Mouse (Mus musculus) heart, postnatal 4 days (tissue): ENCODE data around the gene Vps26c. TPM values are rescaled to one million over a fixed set of nuclear protein-coding genes. Genes with fewer than 3 reads are reported as not detected.
A peak's percentile ranks its signal among the peaks of the same experiment; 100 is the strongest.
"Not testable (repeated sequence)": the region's sequence is repeated elsewhere in the genome, so short reads cannot be mapped to it uniquely, and the experiment has no call there.

Source experiments
- DNase-seq: peaks from one replicate; pipeline ENCODE4 v3.0.0; 2021
- total RNA-seq, 2 experiments: library from RNA; stranded (reverse); gene quantifications; 2 replicates each; pipeline ENCODE4 v1.2.3; 2021

Gene Vps26c
- total RNA-seq, 2 experiments from 2014 or later = 28.7 to 29.8 TPM

GRCm38 (mm10) chr16:94487341-94487740 is 39.3 kb downstream of the Vps26c start:
- DNase-seq = no peak

- no peak for DNase-seq
Measured at GRCm38 (mm10) chr16:94484752-94485535, 41.7 kb downstream of the Vps26c start.

GRCm38 (mm10) chr16:94473086-94473822 is 53.4 kb downstream of the Vps26c start:
- peak; percentile 66 for DNase-seq

- peak; percentile 78 for DNase-seq
Measured at GRCm38 (mm10) chr16:94472515-94472951, 54.1 kb downstream of the Vps26c start.

DNA sequence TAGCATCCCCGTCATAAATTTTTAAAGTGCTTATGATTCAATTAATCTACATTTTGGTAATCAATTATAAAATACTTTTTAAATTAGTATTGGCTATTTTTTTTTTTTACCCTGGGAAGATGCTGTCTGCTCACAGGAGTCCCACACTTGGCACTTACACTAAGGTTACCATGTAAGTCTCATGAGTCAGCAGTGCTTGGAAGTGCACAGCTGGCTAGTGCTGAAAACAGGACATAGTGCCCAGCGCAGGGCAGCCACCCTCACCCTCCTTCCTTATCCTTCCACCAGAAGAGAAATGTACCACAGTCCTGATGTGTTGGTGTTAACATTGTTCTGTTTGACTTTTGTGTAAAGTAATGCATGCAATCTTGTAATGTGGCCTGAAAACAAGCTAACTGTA is 58.2 kb downstream of the Vps26c start:
- DNase-seq = no peak

- peak; percentile 50 for DNase-seq
Measured at GRCm38 (mm10) chr16:94467337-94468055, 59.1 kb downstream of the Vps26c start.

DNA sequence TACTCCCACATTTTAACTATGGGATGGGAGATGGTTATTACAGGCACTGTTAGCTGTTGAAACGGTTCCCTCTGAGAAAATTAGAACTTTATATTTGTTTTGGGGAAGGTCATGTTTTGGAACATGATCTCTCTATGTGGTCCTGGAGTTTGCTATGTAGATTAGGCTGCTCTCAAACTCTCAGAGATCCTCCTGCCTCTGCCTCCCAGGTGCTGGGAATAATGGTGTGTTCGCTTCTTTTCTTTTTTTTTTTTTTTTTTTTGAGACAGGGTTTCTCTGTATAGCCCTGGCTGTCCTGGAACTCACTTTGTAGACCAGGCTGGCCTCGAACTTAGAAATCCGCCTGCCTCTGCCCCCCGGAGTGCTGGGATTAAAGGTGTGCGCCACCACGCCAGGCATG is 60.3 kb downstream of the Vps26c start:
- not testable (repeated sequence) for DNase-seq

DNA sequence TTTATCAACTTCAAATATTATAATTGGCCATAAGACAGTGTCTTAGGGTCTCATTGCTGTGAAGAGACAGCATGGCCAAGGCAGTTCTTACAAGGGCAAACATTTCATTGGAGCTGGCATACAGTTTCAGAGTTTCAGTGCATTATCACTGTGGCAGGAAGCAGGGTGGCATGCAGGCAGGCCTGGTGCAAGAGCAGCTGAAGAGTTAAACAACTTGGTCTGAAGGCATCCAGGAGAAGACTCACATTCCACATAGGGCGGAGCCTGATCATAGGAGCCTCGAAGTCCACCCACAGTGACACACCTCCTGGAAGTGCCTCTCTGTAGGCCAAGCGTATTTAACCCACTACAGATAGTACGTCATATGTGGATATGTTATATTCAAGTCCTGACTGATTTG is 60.7 kb downstream of the Vps26c start:
- no peak for DNase-seq

DNA sequence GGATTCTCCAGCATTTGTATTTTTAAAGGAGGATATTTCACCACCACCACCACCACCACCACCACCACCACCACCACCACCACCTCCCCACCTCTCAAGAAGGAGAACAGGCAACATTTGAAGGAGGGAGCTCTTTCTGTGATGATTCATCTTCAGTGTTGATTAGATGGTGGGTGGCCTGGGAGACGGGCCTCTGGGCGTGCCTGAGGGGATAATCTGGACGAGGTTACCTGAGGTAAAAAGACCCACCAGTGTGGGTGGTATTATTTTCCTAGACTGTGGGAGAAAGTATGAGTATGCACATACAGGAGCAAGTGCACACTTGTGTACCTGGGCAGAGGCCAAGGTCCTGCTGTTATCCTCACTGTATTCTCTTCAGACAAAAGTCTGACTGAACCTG is 62.6 kb downstream of the Vps26c start:
- DNase-seq = no peak

DNA sequence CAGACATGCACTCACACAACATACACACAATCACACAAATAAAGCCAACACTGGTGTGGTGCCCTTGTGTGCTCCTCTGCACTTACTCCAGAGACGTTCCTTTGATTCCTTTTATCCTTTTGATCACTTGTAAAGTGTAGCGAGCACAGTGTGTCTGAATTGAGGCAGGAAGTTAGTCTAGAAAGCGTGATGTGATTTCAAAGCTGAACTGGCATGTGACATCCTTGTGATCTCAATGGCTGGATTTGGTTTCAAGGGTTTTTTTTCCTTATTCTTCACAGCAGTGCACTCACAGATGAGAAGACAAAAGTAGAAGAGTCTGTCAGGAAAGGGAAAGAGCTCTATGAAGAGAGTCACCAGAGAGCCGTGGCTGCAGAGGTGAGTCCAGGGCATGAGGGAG is 72.5 kb downstream of the Vps26c start:
- no peak for DNase-seq

GRCm38 (mm10) chr16:94452768-94453167 is 73.9 kb downstream of the Vps26c start:
- no peak for DNase-seq

- DNase-seq = no peak
Measured at GRCm38 (mm10) chr16:94451545-94452488, 74.8 kb downstream of the Vps26c start.

- no peak for DNase-seq
Measured at GRCm38 (mm10) chr16:94449632-94450031, 77.0 kb downstream of the Vps26c start.

- no peak for DNase-seq
Measured at GRCm38 (mm10) chr16:94449151-94449550, 77.5 kb downstream of the Vps26c start.

Other genes starting within 250 kb of the Vps26c start
- 1 to 10 TPM; 8.0 to 8.2 TPM for gene Hlcs, start 213.3 kb downstream of the Vps26c start, total RNA-seq
- gene Ripply3, start 198.4 kb downstream of the Vps26c start, total RNA-seq = 1 to 10 TPM; 3.7 to 4.5 TPM
- 100 to 1,000 TPM; 156 to 173 TPM for gene Ttc3, start 156.2 kb downstream of the Vps26c start, total RNA-seq
- gene Pigp, start 155.0 kb downstream of the Vps26c start, total RNA-seq = 10 to 100 TPM; 76.7 to 77.5 TPM
- gene Dyrk1a, start 43.2 kb upstream of the Vps26c start, total RNA-seq = 100 to 1,000 TPM; 118 to 135 TPM